Mouse (Mus musculus): Measurements from ENCODE around the gene Tbc1d19. TPM values are rescaled to one million over a fixed set of nuclear protein-coding genes. Genes with fewer than 3 reads are reported as not detected.

Gene Tbc1d19
- 9.5 and 9.9 TPM in 2 replicates for polyA plus RNA-seq (2016; fragmentation: Nextera tagmentation; extraction: Ambion mirVana)

DNA sequence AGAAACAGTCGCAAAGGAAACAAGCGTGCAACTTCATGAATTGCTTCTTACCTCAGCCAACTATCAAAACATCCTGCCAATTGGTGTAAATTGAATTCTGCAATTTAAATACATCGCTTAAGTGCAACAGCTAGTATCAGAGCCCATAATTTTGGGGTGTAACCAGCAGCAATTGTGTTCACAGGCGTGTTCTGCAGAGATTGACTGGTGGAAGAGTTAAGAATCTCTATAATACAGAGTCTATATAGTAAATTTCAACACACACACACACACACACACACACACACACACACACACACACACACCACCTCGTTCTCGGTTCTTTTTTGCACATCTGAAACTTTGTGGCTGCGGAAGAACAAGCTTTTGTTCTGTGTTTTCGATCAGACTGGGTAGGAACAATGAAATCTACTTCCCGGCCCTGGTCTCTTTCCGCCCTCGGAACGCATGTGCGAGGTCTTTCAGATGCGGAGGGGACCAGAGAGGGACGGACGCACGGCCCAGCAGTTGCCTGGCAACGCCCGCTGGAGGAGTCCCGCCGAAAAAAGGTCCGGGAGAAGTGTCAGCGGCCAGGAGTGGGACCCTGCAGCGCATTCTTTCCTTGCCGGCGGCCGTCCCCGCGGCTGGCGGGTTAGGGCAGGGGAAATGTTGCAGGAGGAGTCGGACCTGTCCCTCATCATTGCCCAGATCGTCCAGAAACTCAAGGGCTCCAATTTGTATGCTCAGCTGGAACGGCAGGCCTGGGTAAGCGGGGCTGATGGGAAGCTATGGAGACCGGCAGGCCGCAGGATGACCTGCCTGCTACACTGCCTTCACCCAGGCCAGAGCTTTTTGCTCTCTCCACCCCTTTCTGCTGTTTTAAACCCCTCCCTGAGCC lies at the start of gene Tbc1d19:
TSS of gene Tbc1d19 (plus strand) at position 492 of the 877 bp plus-strand sequence.
- peak within 1 kb of the TSS; percentile 74 for H3K4me2 ChIP-seq
- H3K27ac ChIP-seq, result no peak within 1 kb of the TSS
- H3K36me3 ChIP-seq, result no peaks in the 10 kb centered on the region
- ATAC-seq, result peak; percentile 90
- no peaks in the 10 kb centered on the region for H3K27me3 ChIP-seq (replicated peaks)
- 6% methylated on average over 36 of the region's 36 CpGs for WGBS (ENCODE audit: insufficient replicate concordance)
- peak within 1 kb of the TSS; percentile 70 for H3K4me3 ChIP-seq
- peaks cover 5% of the 10 kb centered on the region; the same call in 1 of the 2 replicates for H3K4me1 ChIP-seq
- peak within 1 kb of the TSS; percentile 70 for H3K9ac ChIP-seq
- no peaks in the 10 kb centered on the region for H3K9me3 ChIP-seq (replicated peaks)

DNA sequence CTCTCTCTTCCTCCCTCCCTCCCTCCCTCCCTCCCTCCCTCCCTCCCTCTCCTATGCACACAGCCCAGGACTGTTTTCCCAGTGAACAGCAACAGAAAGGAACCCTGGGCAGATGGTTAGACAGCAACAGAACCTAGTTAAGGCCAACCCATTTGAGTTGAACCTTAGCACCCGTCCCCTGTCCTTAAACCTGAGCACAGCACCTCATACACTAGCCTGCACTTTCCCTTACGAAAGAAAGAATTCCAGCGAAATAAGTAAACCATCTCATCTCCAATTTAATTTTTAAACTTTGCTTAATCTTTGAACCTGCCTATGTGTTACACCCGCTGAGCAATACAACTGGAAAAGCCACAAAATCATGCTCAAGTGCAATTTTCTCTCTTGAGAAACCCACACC lies 49.5 kb upstream of the Tbc1d19 start:
- Histone ChIP-seq H3K4me1 (no peaks in the 10 kb centered on the region), H3K4me2 (no peak overlapping the region), H3K27ac (no peak overlapping the region), H3K9ac (no peak overlapping the region), H3K27me3 (replicated peaks) (no peaks in the 10 kb centered on the region), H3K4me3 (no peak overlapping the region), H3K9me3 (replicated peaks) (no peaks in the 10 kb centered on the region), H3K36me3 (no peaks in the 10 kb centered on the region)
- no peak for ATAC-seq
- 59% methylated on average over 4 of the region's 4 CpGs for WGBS (ENCODE audit: insufficient replicate concordance)

DNA sequence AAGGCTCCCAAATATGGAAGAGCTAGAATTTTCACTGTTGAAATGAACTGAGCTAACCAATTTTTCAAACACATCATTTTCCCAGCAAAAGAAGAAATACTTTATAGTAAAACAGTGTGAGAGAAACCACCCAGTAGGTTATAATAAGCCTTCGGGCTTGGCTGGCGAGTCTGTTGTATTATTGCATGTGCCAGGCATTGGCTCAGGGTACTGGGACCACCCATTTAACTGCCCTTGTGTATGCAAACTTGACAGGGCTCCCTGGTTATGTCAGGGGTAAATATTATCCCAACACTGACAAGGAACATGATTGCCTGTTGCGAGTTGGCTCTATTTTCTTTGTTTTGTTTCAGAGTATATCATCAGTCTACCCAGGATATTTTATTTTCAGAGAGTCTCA lies 48.5 kb upstream of the Tbc1d19 start:
- Histone ChIP-seq H3K27me3 (replicated peaks) (no peaks in the 10 kb centered on the region), H3K4me2 (no peak overlapping the region), H3K27ac (no peak overlapping the region), H3K4me1 (no peaks in the 10 kb centered on the region), H3K9me3 (replicated peaks) (no peaks in the 10 kb centered on the region), H3K9ac (no peak overlapping the region), H3K4me3 (no peak overlapping the region), H3K36me3 (no peaks in the 10 kb centered on the region)
- ATAC-seq, result no peak
- 75% methylated on average over 3 of the region's 3 CpGs for WGBS (ENCODE audit: insufficient replicate concordance)

DNA sequence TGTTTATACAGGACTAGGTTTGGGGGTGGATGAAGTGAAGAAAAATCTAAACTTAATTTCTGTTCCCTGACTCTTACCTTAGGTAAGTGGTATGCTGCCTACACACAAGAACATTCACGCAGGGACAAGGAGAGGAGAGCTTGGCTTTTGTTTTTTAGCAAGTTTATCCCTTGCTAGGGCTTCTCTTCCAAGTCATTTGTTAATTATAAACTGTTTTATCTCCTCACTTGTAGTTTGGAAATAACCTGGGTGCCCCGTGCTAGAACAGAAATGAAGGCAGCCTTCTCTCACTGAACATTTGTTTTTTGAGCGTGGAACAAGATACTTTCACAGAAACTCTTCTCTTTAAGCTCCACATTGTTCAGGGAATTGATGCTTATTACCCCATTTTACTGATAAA lies 48.1 kb upstream of the Tbc1d19 start:
- Histone ChIP-seq H3K9ac (no peak overlapping the region), H3K27ac (no peak overlapping the region), H3K27me3 (replicated peaks) (no peaks in the 10 kb centered on the region), H3K4me2 (no peak overlapping the region), H3K9me3 (replicated peaks) (no peaks in the 10 kb centered on the region), H3K4me3 (no peak overlapping the region), H3K36me3 (no peaks in the 10 kb centered on the region), H3K4me1 (no peaks in the 10 kb centered on the region)
- no peak for ATAC-seq
- WGBS (ENCODE audit: insufficient replicate concordance), result 61% methylated on average over 3 of the region's 3 CpGs

DNA sequence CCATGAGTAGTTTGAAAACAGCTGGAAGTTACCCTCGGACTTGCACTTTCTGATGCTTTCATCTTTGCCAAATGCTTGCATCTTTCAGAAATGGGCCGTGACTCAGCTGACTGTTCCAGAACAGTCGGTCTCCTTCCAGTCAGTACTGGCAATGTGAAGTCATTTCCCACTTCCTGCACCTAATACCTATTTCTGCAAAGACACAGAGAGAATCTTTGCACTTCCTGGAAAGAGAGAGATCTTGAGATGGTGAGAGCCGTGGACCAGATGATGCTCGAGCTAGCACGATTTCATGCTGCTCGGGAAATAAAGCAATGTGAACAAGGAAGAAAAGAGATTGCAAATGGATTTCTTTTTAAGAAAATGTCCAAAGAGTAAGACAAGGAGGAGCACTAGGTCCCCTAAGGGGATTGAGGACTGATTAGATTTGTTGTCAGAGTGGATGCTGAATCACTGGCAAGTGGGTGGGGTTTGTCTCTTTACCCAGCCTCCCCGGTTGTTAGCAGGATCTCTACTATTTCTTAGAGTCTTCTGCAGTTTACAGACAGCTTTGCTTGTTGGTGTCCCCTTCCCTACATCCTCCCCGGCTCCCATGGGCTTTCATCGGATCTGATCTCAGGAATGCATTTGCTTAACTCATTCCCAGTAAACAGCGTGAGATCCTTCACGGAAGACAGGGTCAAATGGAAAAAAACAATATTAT lies 24.4 kb upstream of the Tbc1d19 start:
- H3K27me3 ChIP-seq (replicated peaks), result no peaks in the 10 kb centered on the region
- H3K27ac ChIP-seq, result no peak overlapping the region
- H3K9me3 ChIP-seq (replicated peaks), result no peaks in the 10 kb centered on the region
- no peak for ATAC-seq
- H3K4me1 ChIP-seq, result no peaks in the 10 kb centered on the region
- H3K9ac ChIP-seq, result no peak overlapping the region
- no peak overlapping the region for H3K4me2 ChIP-seq
- no peaks in the 10 kb centered on the region for H3K36me3 ChIP-seq
- 53% methylated on average over 12 of the region's 12 CpGs for WGBS (ENCODE audit: insufficient replicate concordance)
- no peak overlapping the region for H3K4me3 ChIP-seq

DNA sequence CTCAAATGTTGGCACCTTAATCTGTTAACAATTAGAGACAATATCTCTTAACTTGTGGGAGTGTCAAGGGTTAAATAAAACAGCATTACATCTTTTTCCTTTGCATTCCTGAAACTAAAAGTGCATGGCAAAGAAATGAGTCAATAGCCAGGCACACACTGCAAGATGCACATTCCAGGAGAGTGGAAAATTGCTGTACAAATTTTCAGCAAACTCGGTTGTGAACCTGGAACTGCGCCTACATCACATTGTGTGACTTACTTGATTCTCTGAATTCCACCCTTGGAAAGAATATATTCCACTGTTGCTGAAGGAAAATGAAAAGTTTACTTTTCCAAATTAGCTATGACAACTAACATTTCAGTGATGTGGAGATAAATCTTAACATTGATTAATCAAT lies 8.0 kb upstream of the Tbc1d19 start:
- H3K4me3 ChIP-seq, result no peak overlapping the region
- H3K4me1 ChIP-seq, result no peaks in the 10 kb centered on the region
- H3K9ac ChIP-seq, result no peak overlapping the region
- H3K27me3 ChIP-seq (replicated peaks), result no peaks in the 10 kb centered on the region
- WGBS (ENCODE audit: insufficient replicate concordance), result 64% methylated on average over 2 of the region's 2 CpGs
- no peaks in the 10 kb centered on the region for H3K36me3 ChIP-seq
- no peaks in the 10 kb centered on the region for H3K9me3 ChIP-seq (replicated peaks)
- no peak for ATAC-seq
- no peak overlapping the region for H3K4me2 ChIP-seq
- H3K27ac ChIP-seq, result no peak overlapping the region

DNA sequence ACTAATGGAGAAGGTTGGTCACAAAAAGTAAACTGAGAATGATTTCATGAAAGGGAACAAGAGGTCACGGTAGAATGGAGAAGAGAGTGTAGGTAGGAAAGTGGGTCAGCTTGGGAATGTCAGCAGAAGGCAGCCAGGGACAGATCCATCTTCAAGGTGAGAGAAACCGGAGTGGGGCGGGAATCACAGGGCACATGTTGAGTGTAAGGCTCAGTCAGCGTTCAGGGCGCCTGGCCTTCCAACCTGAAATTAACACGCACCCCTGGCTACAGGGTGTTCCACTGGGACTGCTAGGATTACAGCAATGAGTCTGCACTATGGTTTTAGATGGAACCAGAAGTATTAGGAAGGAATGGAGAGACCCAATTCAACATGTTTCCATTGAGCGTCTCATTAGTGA lies 10.3 kb downstream of the Tbc1d19 start:
- WGBS (ENCODE audit: insufficient replicate concordance), result 86% methylated on average over 7 of the region's 7 CpGs
- no peak overlapping the region for H3K27ac ChIP-seq
- no peaks in the 10 kb centered on the region for H3K27me3 ChIP-seq (replicated peaks)
- H3K36me3 ChIP-seq, result no peaks in the 10 kb centered on the region
- H3K4me2 ChIP-seq, result no peak overlapping the region
- no peak overlapping the region for H3K9ac ChIP-seq
- H3K4me1 ChIP-seq, result no peaks in the 10 kb centered on the region
- no peak overlapping the region for H3K4me3 ChIP-seq
- no peaks in the 10 kb centered on the region for H3K9me3 ChIP-seq (replicated peaks)
- no peak for ATAC-seq

DNA sequence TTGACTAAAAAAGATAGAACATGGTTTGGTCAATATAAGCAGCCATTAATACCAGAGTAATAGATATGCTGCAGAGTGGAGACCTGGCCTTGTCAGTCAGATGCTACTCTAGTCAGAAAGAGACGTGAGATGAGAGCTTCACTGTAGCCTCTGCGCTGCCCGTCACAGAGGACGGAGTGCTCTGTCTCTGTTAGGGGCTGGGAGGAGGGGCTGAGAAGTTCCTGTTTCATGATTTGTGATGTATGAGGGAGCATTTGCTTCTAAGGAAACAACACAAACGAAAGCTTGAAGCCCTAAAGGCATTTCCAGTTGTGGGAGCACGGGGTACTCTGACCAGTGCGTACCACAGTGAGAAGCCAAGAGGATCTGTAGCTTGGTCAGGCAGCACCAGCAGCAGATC lies 16.5 kb downstream of the Tbc1d19 start:
- no peak for ATAC-seq
- peaks cover 4% of the 10 kb centered on the region; the same call in 1 of the 2 replicates for H3K36me3 ChIP-seq
- no peak overlapping the region for H3K27ac ChIP-seq
- H3K4me1 ChIP-seq, result no peaks in the 10 kb centered on the region
- no peak overlapping the region for H3K4me3 ChIP-seq
- no peak overlapping the region for H3K4me2 ChIP-seq
- 53% methylated on average over 7 of the region's 7 CpGs for WGBS (ENCODE audit: insufficient replicate concordance)
- H3K9me3 ChIP-seq (replicated peaks), result no peaks in the 10 kb centered on the region
- H3K9ac ChIP-seq, result no peak overlapping the region
- no peaks in the 10 kb centered on the region for H3K27me3 ChIP-seq (replicated peaks)

DNA sequence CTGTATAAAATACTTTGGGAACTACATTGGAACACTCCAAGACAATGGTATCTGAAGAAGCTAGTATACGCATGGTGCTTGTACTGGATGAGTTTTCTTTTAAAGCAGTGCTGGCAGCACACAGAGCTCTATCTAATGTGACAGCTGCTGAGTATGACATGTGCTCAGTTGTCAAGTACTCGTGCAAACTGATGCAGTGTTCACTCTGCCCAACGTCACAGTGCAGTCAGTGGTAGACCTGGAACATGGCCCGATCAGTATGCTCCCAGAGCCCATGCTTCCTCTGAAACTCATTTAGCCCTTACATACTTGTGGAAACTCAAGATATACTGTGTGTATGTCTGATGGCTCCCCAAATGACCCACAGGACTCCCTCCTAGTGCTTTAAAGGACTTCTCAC lies 25.1 kb downstream of the Tbc1d19 start:
- Histone ChIP-seq H3K4me2 (no peak overlapping the region), H3K4me1 (no peaks in the 10 kb centered on the region), H3K9ac (no peak overlapping the region), H3K4me3 (no peak overlapping the region), H3K27me3 (replicated peaks) (no peaks in the 10 kb centered on the region), H3K36me3 (peaks cover 4% of the 10 kb centered on the region; the same call in 1 of the 2 replicates), H3K9me3 (replicated peaks) (no peaks in the 10 kb centered on the region), H3K27ac (no peak overlapping the region)
- 68% methylated on average over 4 of the region's 4 CpGs for WGBS (ENCODE audit: insufficient replicate concordance)
- ATAC-seq, result no peak

DNA sequence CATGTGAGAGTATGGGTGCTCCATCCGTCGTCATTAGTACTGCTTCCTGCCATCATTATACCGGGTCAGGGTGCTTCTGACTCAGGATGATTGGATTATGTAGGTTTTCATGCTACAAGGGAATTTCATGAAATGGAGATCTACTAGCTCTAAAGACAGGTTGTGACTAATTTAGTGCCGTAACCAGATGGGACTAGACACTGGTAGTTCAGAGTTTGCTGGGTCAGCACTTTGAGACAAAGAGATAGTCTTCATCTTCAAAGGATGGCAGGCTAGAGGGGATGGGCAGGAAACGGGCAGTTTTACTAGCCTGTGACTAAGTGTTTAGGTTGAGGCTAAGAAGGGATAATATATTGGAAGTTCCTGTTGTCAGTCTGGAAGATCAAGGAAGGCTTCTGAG lies 31.9 kb downstream of the Tbc1d19 start:
- no peak overlapping the region for H3K4me2 ChIP-seq
- H3K9me3 ChIP-seq (replicated peaks), result no peaks in the 10 kb centered on the region
- H3K4me3 ChIP-seq, result no peak overlapping the region
- ATAC-seq, result no peak
- H3K4me1 ChIP-seq, result no peaks in the 10 kb centered on the region
- WGBS (ENCODE audit: insufficient replicate concordance), result 72% methylated on average over 5 of the region's 5 CpGs
- H3K9ac ChIP-seq, result no peak overlapping the region
- no peaks in the 10 kb centered on the region for H3K36me3 ChIP-seq
- no peaks in the 10 kb centered on the region for H3K27me3 ChIP-seq (replicated peaks)
- H3K27ac ChIP-seq, result no peak overlapping the region

DNA sequence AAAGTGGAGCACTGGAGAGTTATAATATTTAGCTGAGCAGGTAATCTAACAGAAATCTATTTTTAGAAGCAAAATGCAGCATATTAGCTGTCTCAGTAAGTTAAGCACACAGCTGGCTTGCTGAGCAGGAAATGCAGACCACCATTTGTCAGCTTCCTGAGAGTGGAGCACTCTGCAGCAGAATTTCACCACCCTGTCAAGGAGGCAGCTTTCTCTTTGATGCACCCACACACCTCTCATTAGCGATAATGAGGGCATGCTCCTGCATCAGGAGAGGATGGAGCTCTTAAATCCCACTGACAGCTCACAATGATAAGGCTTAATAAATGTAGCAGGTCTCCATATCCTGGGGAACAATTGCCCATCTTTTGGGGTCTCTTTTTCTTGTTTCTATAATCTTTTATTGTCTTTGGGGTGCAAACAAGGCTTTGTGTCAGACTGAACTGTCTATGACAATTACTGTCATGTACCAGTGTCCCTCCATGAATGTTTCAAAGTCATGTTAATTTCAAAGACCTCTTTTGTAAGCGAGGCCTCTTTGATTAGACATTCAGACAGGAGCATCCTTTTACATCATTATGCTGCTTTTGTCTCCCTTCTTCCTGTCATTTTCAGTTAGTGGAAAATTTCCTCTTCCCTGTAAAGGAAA lies 39.0 kb downstream of the Tbc1d19 start:
- H3K9me3 ChIP-seq (replicated peaks), result no peaks in the 10 kb centered on the region
- H3K4me2 ChIP-seq, result no peak overlapping the region
- no peaks in the 10 kb centered on the region for H3K27me3 ChIP-seq (replicated peaks)
- no peak overlapping the region for H3K4me3 ChIP-seq
- no peak for ATAC-seq
- no peak overlapping the region for H3K9ac ChIP-seq
- H3K27ac ChIP-seq, result no peak overlapping the region
- 0 out of 2 replicates have a peak, but pooled peaks cover 3% of the 10 kb centered on the region for H3K4me1 ChIP-seq
- WGBS (ENCODE audit: insufficient replicate concordance), result 45% methylated on average over 2 of the region's 2 CpGs
- H3K36me3 ChIP-seq, result no peaks in the 10 kb centered on the region

DNA sequence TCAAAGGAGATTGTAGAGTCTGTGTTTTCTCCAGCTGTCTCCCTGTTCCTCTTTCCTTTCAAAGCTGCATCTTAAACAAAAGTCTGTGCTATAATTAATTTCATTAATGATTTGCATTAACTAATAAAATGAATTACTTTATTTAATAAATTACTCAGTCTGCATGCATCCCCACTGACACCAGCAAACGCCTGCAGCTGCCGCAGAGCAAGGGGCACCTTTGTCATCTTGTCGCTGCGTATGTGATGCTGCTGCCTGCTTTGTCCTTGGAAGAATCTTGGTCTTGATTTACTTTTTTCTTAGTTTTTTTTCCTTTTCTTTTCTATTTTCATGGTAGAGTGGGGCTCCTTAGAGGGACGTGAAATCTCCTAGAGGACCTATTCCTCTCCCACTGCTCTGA lies 43.2 kb downstream of the Tbc1d19 start:
- H3K4me1 ChIP-seq, result 0 out of 2 replicates have a peak, but pooled peaks cover 3% of the 10 kb centered on the region
- no peak for ATAC-seq
- H3K4me3 ChIP-seq, result no peak overlapping the region
- H3K27me3 ChIP-seq (replicated peaks), result no peaks in the 10 kb centered on the region
- H3K4me2 ChIP-seq, result no peak overlapping the region
- 84% methylated on average over 5 of the region's 5 CpGs for WGBS (ENCODE audit: insufficient replicate concordance)
- H3K27ac ChIP-seq, result no peak overlapping the region
- no peaks in the 10 kb centered on the region for H3K9me3 ChIP-seq (replicated peaks)
- no peaks in the 10 kb centered on the region for H3K36me3 ChIP-seq
- no peak overlapping the region for H3K9ac ChIP-seq

Data from liver, embryonic 12.5 days (tissue).